Mouse (Mus musculus): Measurements from ENCODE around the gene Gm11554. TPM values are rescaled to one million over a fixed set of nuclear protein-coding genes. Genes with fewer than 3 reads are reported as not detected.
"Not testable (repeated sequence)": the region's sequence is repeated elsewhere in the genome, so short reads cannot be mapped to it uniquely, and the experiment has no call there.

Gene Gm11554
- polyA plus RNA-seq (2016; fragmentation: Nextera tagmentation; extraction: Ambion mirVana), result not detected in 2 replicates

DNA sequence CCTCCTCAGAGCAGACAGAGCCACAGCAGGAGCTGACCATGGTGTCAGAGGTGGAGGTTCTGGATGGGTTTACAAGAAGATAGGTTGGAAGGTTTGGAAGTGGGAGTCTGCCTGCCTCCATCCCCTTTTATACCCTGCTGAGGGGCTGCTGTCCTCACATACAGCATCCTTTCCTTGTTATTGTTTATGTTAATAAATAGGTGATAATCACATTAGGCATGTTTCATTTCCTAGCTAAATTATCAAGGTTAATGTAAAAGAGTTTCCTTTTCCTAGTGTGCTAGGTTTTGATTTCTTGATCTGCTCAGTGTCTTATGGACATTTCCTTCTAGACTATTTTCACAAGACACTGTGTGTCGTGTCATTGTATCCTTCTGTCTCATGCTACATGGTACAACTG lies at the start of gene Gm11554:
TSS of gene Gm11554 (minus strand) at position 101 of the 400 bp plus-strand sequence.
- H3K36me3 ChIP-seq; H3K4me2 ChIP-seq; H3K9ac ChIP-seq; H3K27ac ChIP-seq; H3K27me3 ChIP-seq (replicated peaks); ATAC-seq; H3K4me3 ChIP-seq; H3K9me3 ChIP-seq (replicated peaks); H3K4me1 ChIP-seq: not testable (repeated sequence)
- no CpG with 5 or more reads among the region's 1 CpGs for WGBS (ENCODE audit: insufficient replicate concordance)

DNA sequence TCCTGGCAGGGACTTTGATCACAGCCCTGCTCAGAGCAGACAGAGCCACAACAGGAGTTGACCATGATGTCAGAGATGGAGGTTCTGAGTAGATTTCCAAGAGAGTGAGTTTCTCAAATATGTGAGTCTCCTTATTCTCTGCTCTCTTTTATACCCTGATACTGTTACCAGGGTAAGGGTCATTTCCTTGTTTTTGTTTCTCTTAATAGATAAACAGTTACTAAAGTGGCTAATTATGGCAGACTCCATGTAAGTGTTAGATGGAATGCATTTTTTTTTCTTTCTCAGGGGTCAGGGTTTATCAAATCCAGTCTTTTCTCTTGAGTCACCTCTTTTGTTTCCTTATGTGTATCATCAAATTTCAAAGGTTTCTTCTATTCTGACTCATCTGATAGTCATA lies 47.3 kb upstream of the Gm11554 start, which contains the start of gene Krtap4-16:
TSS of gene Krtap4-16 (minus strand) at position 101 of the 400 bp plus-strand sequence.
- Histone ChIP-seq H3K9me3 (replicated peaks) (no peaks in the 10 kb centered on the region), H3K27ac (no peak within 1 kb of the TSS), H3K4me1 (no peaks in the 10 kb centered on the region), H3K9ac (no peak within 1 kb of the TSS), H3K4me3 (no peak within 1 kb of the TSS), H3K27me3 (replicated peaks) (no peaks in the 10 kb centered on the region), H3K4me2 (no peak within 1 kb of the TSS), H3K36me3 (no peaks in the 10 kb centered on the region)
- ATAC-seq, result no peak

DNA sequence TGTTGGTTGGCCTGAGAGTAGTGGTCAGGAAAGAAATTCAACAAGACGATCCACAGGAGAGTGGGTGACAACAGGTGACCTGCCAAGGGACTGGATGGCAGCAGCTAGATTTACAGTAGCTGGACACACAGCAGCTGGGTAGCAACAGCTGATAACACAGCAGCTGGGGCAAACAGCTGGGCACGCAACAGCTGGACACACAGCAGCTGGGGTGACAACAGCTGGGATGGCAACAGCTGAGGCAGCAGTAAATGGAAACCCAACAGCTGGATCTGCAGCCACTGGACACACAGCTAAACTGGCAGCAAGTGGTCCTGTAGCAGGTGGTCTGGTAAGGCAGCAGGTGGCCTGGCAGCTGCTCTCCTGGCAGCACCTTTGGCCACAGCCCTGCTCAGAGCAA lies 42.5 kb upstream of the Gm11554 start:
- Histone ChIP-seq H3K27me3 (replicated peaks) (no peaks in the 10 kb centered on the region), H3K27ac (no peak overlapping the region), H3K4me3 (no peak overlapping the region), H3K4me2 (no peak overlapping the region), H3K36me3 (no peaks in the 10 kb centered on the region), H3K4me1 (no peaks in the 10 kb centered on the region), H3K9me3 (replicated peaks) (no peaks in the 10 kb centered on the region), H3K9ac (no peak overlapping the region)
- WGBS (ENCODE audit: insufficient replicate concordance), result 65% methylated on average over 2 of the region's 2 CpGs
- ATAC-seq, result no peak

DNA sequence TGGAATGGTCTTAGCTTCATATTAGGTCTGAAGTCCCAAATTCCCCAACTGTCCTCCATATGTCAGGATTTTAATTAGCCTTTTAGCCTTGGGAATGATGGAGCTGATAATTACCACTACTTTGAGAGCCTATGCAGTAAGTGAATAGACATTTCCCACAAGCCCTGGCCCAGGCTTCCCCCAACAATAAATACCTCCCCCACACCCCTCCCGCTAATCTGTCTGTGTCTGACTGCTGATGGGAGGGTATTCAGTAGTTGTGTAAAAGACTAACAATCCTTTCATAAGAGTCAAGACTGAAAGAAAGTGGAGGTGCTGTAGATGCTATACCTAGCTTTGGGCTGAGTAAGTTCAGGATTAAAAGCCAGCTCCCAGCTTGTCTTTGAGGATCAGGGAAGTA lies 37.9 kb upstream of the Gm11554 start:
- H3K9ac ChIP-seq, result no peak overlapping the region
- no peaks in the 10 kb centered on the region for H3K36me3 ChIP-seq
- no peaks in the 10 kb centered on the region for H3K4me1 ChIP-seq
- no peak overlapping the region for H3K4me3 ChIP-seq
- WGBS (ENCODE audit: insufficient replicate concordance), result 74% methylated on average over 1 of the region's 1 CpGs
- peaks cover 6% of the 10 kb centered on the region; the same call in 1 of the 2 replicates for H3K9me3 ChIP-seq (replicated peaks)
- H3K4me2 ChIP-seq, result no peak overlapping the region
- no peak overlapping the region for H3K27ac ChIP-seq
- H3K27me3 ChIP-seq (replicated peaks), result no peaks in the 10 kb centered on the region
- no peak for ATAC-seq

DNA sequence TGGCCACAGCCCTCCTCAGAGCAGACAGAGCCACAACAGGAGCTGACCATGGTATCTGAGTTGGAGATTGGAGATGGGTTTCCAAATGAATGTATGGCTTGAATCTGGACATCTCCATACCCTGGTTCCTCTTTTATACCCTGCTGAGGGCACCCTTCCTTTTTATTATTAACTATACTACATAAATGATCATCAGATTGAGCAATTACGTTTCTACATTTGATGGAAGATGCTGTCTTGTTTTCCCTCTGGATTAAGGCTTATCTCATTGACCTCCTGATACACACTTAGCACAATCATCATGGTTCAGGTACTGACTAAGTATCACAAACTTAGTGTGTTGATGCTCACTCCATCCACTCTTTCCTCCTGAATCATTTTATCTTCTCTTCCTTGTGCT lies 33.7 kb upstream of the Gm11554 start, which contains the start of gene 2300003K06Rik:
TSS of gene 2300003K06Rik (minus strand) at position 101 of the 400 bp plus-strand sequence.
- Histone ChIP-seq H3K36me3 (no peaks in the 10 kb centered on the region), H3K9ac (no peak within 1 kb of the TSS), H3K9me3 (replicated peaks) (peaks cover 7% of the 10 kb centered on the region; the same call in 1 of the 2 replicates), H3K4me1 (no peaks in the 10 kb centered on the region), H3K4me2 (no peak within 1 kb of the TSS), H3K27ac (no peak within 1 kb of the TSS), H3K4me3 (no peak within 1 kb of the TSS), H3K27me3 (replicated peaks) (no peaks in the 10 kb centered on the region)
- no peak for ATAC-seq
- WGBS (ENCODE audit: insufficient replicate concordance), result 41% methylated on average over 1 of the region's 1 CpGs

DNA sequence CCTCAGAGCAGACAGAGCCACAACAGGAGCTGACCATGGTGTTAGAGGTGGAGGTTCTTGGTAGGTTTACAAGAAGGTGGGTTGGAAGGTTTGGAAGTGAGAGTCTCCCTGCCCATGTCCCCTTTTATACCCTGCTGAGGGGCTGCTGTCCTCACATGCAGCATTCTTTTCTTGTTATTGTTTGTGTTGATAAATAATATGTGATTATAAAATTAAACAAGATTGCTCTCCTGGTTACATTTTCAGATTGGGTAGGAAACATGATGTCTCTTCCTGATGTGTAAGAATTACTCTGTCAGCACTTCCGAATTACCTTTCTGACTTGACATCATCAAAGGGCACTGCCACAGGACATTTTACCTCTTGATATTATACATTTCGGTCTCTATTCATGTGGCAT lies 11.3 kb upstream of the Gm11554 start, which contains the start of gene Gm11564:
TSS of gene Gm11564 (minus strand) at position 101 of the 400 bp plus-strand sequence.
- not testable (repeated sequence) for ATAC-seq; H3K4me2 ChIP-seq; H3K4me3 ChIP-seq; H3K27ac ChIP-seq; H3K9ac ChIP-seq; H3K27me3 ChIP-seq (replicated peaks); H3K4me1 ChIP-seq; H3K36me3 ChIP-seq; H3K9me3 ChIP-seq (replicated peaks)
- 59% methylated on average over 2 of the region's 2 CpGs for WGBS (ENCODE audit: insufficient replicate concordance)

DNA sequence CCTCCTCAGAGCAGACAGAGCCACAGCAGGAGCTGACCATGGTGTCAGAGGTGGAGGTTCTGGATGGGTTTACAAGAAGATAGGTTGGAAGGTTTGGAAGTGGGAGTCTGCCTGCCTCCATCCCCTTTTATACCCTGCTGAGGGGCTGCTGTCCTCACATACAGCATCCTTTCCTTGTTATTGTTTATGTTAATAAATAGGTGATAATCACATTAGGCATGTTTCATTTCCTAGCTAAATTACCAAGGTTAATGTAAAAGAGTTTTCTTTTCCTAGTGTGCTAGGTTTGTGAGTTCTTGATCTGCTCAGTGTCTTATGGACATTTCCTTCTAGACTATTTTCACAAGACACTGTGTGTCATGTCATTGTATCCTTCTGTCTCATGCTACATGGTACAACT lies 5.5 kb upstream of the Gm11554 start, which contains the start of gene Krtap4-13:
TSS of gene Krtap4-13 (minus strand) at position 101 of the 400 bp plus-strand sequence.
- not testable (repeated sequence) for H3K9ac ChIP-seq; H3K27ac ChIP-seq; H3K27me3 ChIP-seq (replicated peaks); H3K9me3 ChIP-seq (replicated peaks); H3K36me3 ChIP-seq; H3K4me2 ChIP-seq; H3K4me1 ChIP-seq; ATAC-seq; H3K4me3 ChIP-seq

DNA sequence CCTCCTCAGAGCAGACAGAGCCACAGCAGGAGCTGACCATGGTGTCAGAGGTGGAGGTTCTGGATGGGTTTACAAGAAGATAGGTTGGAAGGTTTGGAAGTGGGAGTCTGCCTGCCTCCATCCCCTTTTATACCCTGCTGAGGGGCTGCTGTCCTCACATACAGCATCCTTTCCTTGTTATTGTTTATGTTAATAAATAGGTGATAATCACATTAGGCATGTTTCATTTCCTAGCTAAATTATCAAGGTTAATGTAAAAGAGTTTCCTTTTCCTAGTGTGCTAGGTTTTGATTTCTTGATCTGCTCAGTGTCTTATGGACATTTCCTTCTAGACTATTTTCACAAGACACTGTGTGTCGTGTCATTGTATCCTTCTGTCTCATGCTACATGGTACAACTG lies 5.4 kb downstream of the Gm11554 start, which contains the start of gene Gm11569:
TSS of gene Gm11569 (minus strand) at position 101 of the 400 bp plus-strand sequence.
- H3K9ac ChIP-seq; H3K4me1 ChIP-seq; H3K9me3 ChIP-seq (replicated peaks); H3K27me3 ChIP-seq (replicated peaks); ATAC-seq; H3K4me3 ChIP-seq; H3K4me2 ChIP-seq; H3K36me3 ChIP-seq; H3K27ac ChIP-seq: not testable (repeated sequence)
- WGBS (ENCODE audit: insufficient replicate concordance), result no CpG with 5 or more reads among the region's 1 CpGs

DNA sequence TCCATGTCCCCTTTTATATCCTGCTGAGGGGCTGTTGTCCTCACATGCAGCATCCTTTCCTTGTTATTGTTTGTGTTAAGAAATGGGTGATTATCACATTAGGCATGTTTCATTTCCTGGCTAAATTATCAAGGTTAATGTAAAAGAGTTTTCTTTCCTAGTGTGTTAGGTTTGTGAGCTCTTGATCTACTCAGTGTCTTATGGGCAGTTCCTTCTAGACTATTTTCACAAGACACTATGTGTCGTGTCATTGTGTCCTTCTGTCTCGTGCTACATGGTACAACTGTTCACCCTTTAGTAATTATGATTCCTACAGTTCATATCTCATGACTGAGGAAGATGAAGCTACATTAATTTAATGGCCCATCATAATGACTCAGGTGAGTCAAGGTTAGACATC lies 10.9 kb downstream of the Gm11554 start, which contains the start of gene Gm11596:
TSS of gene Gm11596 (minus strand) at position 101 of the 400 bp plus-strand sequence.
- no peaks in the 10 kb centered on the region for H3K4me1 ChIP-seq
- no peaks in the 10 kb centered on the region for H3K9me3 ChIP-seq (replicated peaks)
- no peaks in the 10 kb centered on the region for H3K27me3 ChIP-seq (replicated peaks)
- H3K9ac ChIP-seq, result no peak within 1 kb of the TSS
- no peak within 1 kb of the TSS for H3K4me2 ChIP-seq
- no peak within 1 kb of the TSS for H3K4me3 ChIP-seq
- no peak within 1 kb of the TSS for H3K27ac ChIP-seq
- 58% methylated on average over 2 of the region's 2 CpGs for WGBS (ENCODE audit: insufficient replicate concordance)
- H3K36me3 ChIP-seq, result no peaks in the 10 kb centered on the region
- no peak for ATAC-seq

DNA sequence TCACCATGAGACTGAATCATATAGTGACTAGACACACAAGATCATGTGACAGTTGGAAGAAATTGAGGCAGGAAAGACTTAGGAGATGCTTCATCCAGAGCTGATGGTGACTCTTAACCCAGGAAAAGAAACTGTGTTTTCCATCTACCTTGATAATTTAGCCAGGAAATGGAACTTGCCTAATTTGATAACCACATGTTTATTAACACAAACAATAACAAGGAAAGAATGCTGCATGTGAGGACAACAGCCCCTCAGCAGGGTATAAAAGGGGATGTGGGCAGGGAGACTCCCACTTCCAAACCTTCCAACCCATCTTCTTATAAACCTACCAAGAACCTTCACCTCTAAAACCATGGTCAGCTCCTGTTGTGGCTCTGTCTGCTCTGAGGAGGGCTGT lies 19.3 kb downstream of the Gm11554 start, which contains the start of gene Krtap4-9:
TSS of gene Krtap4-9 (plus strand) at position 301 of the 400 bp plus-strand sequence.
- H3K36me3 ChIP-seq, result not testable (repeated sequence)

DNA sequence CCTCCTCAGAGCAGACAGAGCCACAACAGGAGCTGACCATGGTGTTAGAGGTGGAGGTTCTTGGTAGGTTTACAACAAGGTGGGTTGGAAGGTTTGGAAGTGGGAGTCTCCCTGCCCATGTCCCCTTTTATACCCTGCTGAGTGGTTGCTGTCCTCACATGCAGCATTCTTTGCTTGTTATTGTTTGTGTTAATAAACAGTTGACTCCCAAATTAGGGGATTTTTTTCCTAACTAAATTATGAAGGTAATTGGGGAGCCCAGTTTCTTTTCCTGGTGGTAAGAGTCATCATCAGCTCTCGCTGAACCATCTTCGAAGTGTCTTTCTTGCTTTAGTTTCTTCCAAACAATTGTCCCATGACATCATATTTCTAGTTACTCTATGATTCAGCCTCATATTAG lies 23.6 kb downstream of the Gm11554 start, which contains the start of gene Krtap4-8:
TSS of gene Krtap4-8 (minus strand) at position 101 of the 400 bp plus-strand sequence.
- 72% methylated on average over 2 of the region's 2 CpGs for WGBS (ENCODE audit: insufficient replicate concordance)
- Histone ChIP-seq H3K4me3 (no peak within 1 kb of the TSS), H3K9me3 (replicated peaks) (no peaks in the 10 kb centered on the region), H3K36me3 (no peaks in the 10 kb centered on the region), H3K4me1 (no peaks in the 10 kb centered on the region), H3K9ac (no peak within 1 kb of the TSS), H3K27me3 (replicated peaks) (no peaks in the 10 kb centered on the region), H3K4me2 (no peak within 1 kb of the TSS), H3K27ac (no peak within 1 kb of the TSS)
- no peak for ATAC-seq

More for the DNA sequence above, 19.3 kb downstream of the Gm11554 start, which contains the start of gene Krtap4-9:
- not testable (repeated sequence) for H3K4me2 ChIP-seq; H3K27me3 ChIP-seq (replicated peaks); H3K9ac ChIP-seq; ATAC-seq; H3K4me1 ChIP-seq; H3K4me3 ChIP-seq; H3K27ac ChIP-seq; H3K9me3 ChIP-seq (replicated peaks)

DNA sequence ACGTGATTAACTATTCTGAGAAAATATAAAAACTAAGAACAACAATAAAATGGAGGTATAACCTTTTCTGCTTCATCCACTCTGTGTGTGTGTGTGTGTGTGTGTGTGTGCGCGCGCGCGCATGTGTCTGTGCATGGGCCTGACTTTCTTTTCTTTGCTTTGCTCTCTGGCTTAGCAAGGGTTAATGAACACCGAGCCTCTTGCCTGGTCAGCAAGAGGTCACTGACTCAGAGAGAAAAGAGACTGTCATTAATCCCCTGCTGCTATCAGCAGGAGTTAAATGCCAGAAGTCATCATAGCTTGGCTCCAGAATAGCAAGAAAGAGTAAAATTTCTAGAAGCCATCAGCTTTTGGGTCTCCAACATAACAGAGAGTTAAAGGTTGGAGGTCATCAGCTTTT lies 25.8 kb downstream of the Gm11554 start:
- H3K27ac ChIP-seq, result no peak overlapping the region
- no peak overlapping the region for H3K4me2 ChIP-seq
- no peak overlapping the region for H3K4me3 ChIP-seq
- 69% methylated on average over 7 of the region's 7 CpGs for WGBS (ENCODE audit: insufficient replicate concordance)
- H3K4me1 ChIP-seq, result no peaks in the 10 kb centered on the region
- ATAC-seq, result no peak
- H3K27me3 ChIP-seq (replicated peaks), result no peaks in the 10 kb centered on the region
- no peaks in the 10 kb centered on the region for H3K9me3 ChIP-seq (replicated peaks)
- H3K36me3 ChIP-seq, result no peaks in the 10 kb centered on the region
- H3K9ac ChIP-seq, result no peak overlapping the region

DNA sequence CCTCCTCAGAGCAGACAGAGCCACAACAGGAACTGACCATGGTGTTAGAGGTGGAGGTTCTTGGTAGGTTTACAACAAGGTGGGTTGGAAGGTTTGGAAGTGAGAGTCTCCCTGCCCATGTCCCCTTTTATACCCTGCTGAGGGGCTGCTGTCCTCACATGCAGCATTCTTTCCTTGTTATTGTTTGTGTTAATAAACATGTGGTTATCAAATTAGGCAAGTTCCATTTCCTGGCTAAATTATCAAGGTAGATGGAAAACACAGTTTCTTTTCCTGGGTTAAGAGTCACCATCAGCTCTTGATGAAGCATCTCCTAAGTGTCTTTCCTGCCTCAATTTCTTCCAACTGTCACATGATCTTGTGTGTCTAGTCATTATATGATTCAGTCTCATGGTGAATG lies 31.4 kb downstream of the Gm11554 start, which contains the start of gene Gm11595:
TSS of gene Gm11595 (minus strand) at position 101 of the 400 bp plus-strand sequence.
- not testable (repeated sequence) for H3K9ac ChIP-seq; H3K4me3 ChIP-seq; H3K27me3 ChIP-seq (replicated peaks); ATAC-seq; H3K9me3 ChIP-seq (replicated peaks); H3K4me1 ChIP-seq; H3K4me2 ChIP-seq; H3K27ac ChIP-seq; H3K36me3 ChIP-seq

Measured in liver, embryonic 12.5 days (tissue).